Mouse (Mus musculus): ENCODE measurements at regions not wholly inside any gene's neighbourhood (a gene's known extent, or its start where the extent isn't known, plus 50 kb on each side); places are given as distances from the start of the nearest gene placed in this dataset.

DNA sequence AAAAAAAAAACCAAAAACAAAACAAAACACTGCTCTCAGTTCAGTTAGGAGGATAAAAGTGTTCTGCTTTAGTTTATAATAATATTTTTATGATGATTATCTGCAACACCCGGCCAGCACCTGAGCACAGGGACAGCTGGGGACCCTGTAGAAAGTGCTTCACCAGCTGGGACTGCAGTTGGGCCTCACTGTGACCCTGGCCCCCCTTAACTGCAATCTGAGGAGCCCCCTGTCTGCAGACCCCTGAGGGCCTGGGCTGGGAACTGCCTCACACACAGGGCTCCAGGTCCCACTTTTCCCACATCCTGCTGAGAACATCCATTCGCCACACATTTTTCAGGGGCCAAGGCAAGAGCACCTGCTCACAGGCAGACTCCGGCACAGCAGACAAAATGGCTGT is 437.6 kb downstream of the Rps24 start:
- no peak for TF ChIP-seq CTCF (IDR thresholded peaks at IDR 0.05; ENCODE audit: insufficient read depth, low read depth, low read length)
- TF ChIP-seq POLR2A (IDR thresholded peaks at IDR 0.05; ENCODE audit: insufficient read depth, low read depth, low read length), result no peak
- Histone ChIP-seq H3K4me3 (ENCODE audit: insufficient read depth, low read depth, low read length) (no peak overlapping the region), H3K4me1 (ENCODE audit: control insufficient read depth, insufficient read depth, low read length) (no peaks in the 10 kb centered on the region), H3K27ac (ENCODE audit: insufficient read depth, low read depth, low read length) (no peak overlapping the region)
- WGBS, result 95% methylated on average over 3 of the region's 3 CpGs

GRCm38 (mm10) chr14:24926086-24927048 is 439.4 kb downstream of the Rps24 start:
- 58% methylated on average over 11 of the region's 11 CpGs for WGBS
- no peak overlapping the region for H3K27ac ChIP-seq (ENCODE audit: insufficient read depth, low read depth, low read length)

DNA sequence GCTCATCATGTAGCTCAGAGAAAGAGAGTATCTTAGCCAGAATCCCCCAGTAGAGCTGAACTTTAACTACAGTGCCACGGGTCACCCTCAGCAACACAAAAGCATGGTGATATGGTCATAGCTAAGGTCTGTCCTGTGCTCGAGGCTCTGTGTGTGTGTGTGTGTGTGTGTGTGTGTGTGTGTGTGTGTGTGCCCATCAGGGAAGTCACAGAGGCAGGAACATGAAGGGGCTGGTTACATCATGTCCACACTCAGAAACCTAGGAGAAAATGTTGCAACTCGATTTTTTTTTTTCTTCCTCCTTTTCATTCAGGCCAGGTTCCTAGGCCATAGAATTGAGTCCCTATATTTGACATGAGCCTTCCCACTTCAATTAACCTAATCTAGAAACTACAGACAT is 441.8 kb downstream of the Rps24 start:
- 92% methylated on average over 3 of the region's 3 CpGs for WGBS
- Histone ChIP-seq H3K4me3 (ENCODE audit: insufficient read depth, low read depth, low read length) (no peak overlapping the region), H3K4me1 (ENCODE audit: control insufficient read depth, insufficient read depth, low read length) (no peaks in the 10 kb centered on the region), H3K27ac (ENCODE audit: insufficient read depth, low read depth, low read length) (no peak overlapping the region)
- TF ChIP-seq CTCF (IDR thresholded peaks at IDR 0.05; ENCODE audit: insufficient read depth, low read depth, low read length), result no peak
- TF ChIP-seq POLR2A (IDR thresholded peaks at IDR 0.05; ENCODE audit: insufficient read depth, low read depth, low read length), result no peak

More at GRCm38 (mm10) chr14:24926086-24927048, 439.4 kb downstream of the Rps24 start:
- TF ChIP-seq CTCF (IDR thresholded peaks at IDR 0.05; ENCODE audit: insufficient read depth, low read depth, low read length), result no peak
- no peak for TF ChIP-seq POLR2A (IDR thresholded peaks at IDR 0.05; ENCODE audit: insufficient read depth, low read depth, low read length)
- H3K4me3 ChIP-seq (ENCODE audit: insufficient read depth, low read depth, low read length), result no peak overlapping the region
- H3K4me1 ChIP-seq (ENCODE audit: control insufficient read depth, insufficient read depth, low read length), result no peaks in the 10 kb centered on the region

GRCm38 (mm10) chr14:24930251-24930650 is 443.3 kb downstream of the Rps24 start:
- H3K4me3 ChIP-seq (ENCODE audit: insufficient read depth, low read depth, low read length), result no peak overlapping the region
- 78% methylated on average over 7 of the region's 7 CpGs for WGBS
- no peaks in the 10 kb centered on the region for H3K4me1 ChIP-seq (ENCODE audit: control insufficient read depth, insufficient read depth, low read length)
- no peak for TF ChIP-seq CTCF (IDR thresholded peaks at IDR 0.05; ENCODE audit: insufficient read depth, low read depth, low read length)
- TF ChIP-seq POLR2A (IDR thresholded peaks at IDR 0.05; ENCODE audit: insufficient read depth, low read depth, low read length), result no peak
- no peak overlapping the region for H3K27ac ChIP-seq (ENCODE audit: insufficient read depth, low read depth, low read length)

- WGBS, result 90% methylated on average over 2 of the region's 2 CpGs
- TF ChIP-seq CTCF (IDR thresholded peaks at IDR 0.05; ENCODE audit: insufficient read depth, low read depth, low read length) (no peak), POLR2A (IDR thresholded peaks at IDR 0.05; ENCODE audit: insufficient read depth, low read depth, low read length) (no peak)
- no peak overlapping the region for H3K4me3 ChIP-seq (ENCODE audit: insufficient read depth, low read depth, low read length)
- no peak overlapping the region for H3K27ac ChIP-seq (ENCODE audit: insufficient read depth, low read depth, low read length)
- peaks cover 7% of the 10 kb centered on the region for H3K4me1 ChIP-seq (ENCODE audit: control insufficient read depth, insufficient read depth, low read length)
Observed at GRCm38 (mm10) chr14:24937876-24938275, 451.0 kb downstream of the Rps24 start.

- peaks cover 7% of the 10 kb centered on the region for H3K4me1 ChIP-seq (ENCODE audit: control insufficient read depth, insufficient read depth, low read length)
- H3K27ac ChIP-seq (ENCODE audit: insufficient read depth, low read depth, low read length), result peak overlapping the region; percentile 38
- H3K4me3 ChIP-seq (ENCODE audit: insufficient read depth, low read depth, low read length), result no peak overlapping the region
- WGBS, result 58% methylated on average over 4 of the region's 4 CpGs
- TF ChIP-seq CTCF (IDR thresholded peaks at IDR 0.05; ENCODE audit: insufficient read depth, low read depth, low read length) (no peak), POLR2A (IDR thresholded peaks at IDR 0.05; ENCODE audit: insufficient read depth, low read depth, low read length) (no peak)
Observed at GRCm38 (mm10) chr14:24939068-24939467, 452.1 kb downstream of the Rps24 start.

DNA sequence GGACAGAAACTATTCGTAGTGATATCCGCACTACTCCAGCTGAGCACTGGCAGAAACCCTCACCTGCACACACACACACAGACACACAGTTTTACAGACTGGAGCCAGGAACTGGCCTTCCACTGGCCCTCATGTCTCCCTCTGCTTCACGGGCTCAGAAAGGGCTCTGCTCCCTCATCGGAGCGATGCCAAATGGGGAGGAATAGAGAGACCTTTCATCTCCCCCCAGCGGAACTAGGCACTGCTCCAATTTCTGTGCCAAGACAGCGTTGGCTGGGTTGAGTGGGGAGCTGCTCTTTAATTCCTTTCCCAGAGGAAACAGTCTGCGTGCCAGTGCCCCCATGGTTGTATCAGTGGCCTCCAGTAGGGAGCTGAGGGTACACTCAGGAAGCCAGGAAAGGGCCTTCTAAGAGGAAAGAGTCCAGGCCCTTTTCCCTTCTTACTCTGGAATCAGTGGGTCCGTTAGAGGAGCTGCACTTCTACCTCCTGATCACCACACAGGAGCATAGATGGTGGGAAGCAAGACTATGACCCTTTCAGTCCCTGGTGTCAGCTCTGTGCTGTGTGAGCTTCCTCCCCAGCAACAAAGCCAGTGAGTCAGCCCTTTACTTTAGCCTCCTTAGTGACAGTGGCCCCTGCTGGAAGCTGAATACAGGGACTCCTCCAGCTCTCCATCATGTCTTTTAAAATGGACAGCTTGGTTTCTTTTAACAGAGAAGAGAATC is 452.7 kb downstream of the Rps24 start:
- peak overlapping the region; percentile 90 for H3K27ac ChIP-seq (ENCODE audit: insufficient read depth, low read depth, low read length)
- H3K4me1 ChIP-seq (ENCODE audit: control insufficient read depth, insufficient read depth, low read length), result peaks cover 7% of the 10 kb centered on the region
- 37% methylated on average over 9 of the region's 9 CpGs for WGBS
- no peak overlapping the region for H3K4me3 ChIP-seq (ENCODE audit: insufficient read depth, low read depth, low read length)
- no peak for TF ChIP-seq POLR2A (IDR thresholded peaks at IDR 0.05; ENCODE audit: insufficient read depth, low read depth, low read length)

DNA sequence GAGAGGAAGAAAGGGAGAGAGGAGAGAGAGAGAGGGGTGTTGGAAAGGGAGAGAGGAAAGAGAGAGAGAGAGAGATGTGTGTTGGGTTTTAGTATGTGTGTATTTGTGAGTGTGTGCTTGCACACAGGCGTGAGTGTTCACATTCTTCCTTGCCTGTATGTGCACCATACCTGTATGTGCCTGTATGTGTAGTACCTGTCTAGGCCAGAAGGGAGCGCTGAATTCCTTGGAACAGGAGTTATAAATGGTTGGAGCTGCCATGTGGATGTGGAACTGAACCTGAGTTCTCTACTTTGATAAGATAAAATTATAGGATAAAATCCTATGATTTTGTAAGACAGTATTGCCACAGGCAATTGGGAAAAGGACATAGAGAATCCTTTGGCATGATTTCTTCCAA is 458.8 kb downstream of the Rps24 start:
- no peak overlapping the region for H3K4me3 ChIP-seq (ENCODE audit: insufficient read depth, low read depth, low read length)
- 55% methylated on average over 2 of the region's 2 CpGs for WGBS
- no peak for TF ChIP-seq POLR2A (IDR thresholded peaks at IDR 0.05; ENCODE audit: insufficient read depth, low read depth, low read length)
- H3K4me1 ChIP-seq (ENCODE audit: control insufficient read depth, insufficient read depth, low read length), result no peaks in the 10 kb centered on the region
- H3K27ac ChIP-seq (ENCODE audit: insufficient read depth, low read depth, low read length), result no peak overlapping the region

- TF ChIP-seq CTCF (IDR thresholded peaks at IDR 0.05; ENCODE audit: insufficient read depth, low read depth, low read length), result no peak
- H3K27ac ChIP-seq (ENCODE audit: insufficient read depth, low read depth, low read length), result no peak overlapping the region
- WGBS, result 86% methylated on average over 5 of the region's 5 CpGs
- H3K4me3 ChIP-seq (ENCODE audit: insufficient read depth, low read depth, low read length), result no peak overlapping the region
- no peaks in the 10 kb centered on the region for H3K4me1 ChIP-seq (ENCODE audit: control insufficient read depth, insufficient read depth, low read length)
Observed at GRCm38 (mm10) chr14:24947084-24947483, 460.2 kb downstream of the Rps24 start.

All from olfactory bulb, adult 2 months (tissue).